Mouse (Mus musculus) left cerebral cortex, postnatal 36 days (tissue): ENCODE measurements around the gene Eya4. TPM values are rescaled to one million over a fixed set of nuclear protein-coding genes. Genes with fewer than 3 reads are reported as not detected.

ENCODE experiments used
- DNase-seq, 2 experiments: peaks; one replicate each; pipeline ENCODE4 v3.0.0; 2021 to 2022; ENCODE audit warnings: low spot score in 2 of 2, mixed read lengths in 1 of 2
- intact Hi-C: fragments of 180-260 bp; cut with DNase I; formaldehyde crosslinking; loops from one replicate; pipeline ENCODE4 v1.15.1; 2025
- total RNA-seq, 2 experiments: library from RNA; stranded (reverse); gene quantifications; 2 replicates each; pipeline ENCODE4 v1.2.3; 2021

Gene Eya4
- total RNA-seq, 2 experiments from 2014 or later, result 3.4 to 5.1 TPM

DNA sequence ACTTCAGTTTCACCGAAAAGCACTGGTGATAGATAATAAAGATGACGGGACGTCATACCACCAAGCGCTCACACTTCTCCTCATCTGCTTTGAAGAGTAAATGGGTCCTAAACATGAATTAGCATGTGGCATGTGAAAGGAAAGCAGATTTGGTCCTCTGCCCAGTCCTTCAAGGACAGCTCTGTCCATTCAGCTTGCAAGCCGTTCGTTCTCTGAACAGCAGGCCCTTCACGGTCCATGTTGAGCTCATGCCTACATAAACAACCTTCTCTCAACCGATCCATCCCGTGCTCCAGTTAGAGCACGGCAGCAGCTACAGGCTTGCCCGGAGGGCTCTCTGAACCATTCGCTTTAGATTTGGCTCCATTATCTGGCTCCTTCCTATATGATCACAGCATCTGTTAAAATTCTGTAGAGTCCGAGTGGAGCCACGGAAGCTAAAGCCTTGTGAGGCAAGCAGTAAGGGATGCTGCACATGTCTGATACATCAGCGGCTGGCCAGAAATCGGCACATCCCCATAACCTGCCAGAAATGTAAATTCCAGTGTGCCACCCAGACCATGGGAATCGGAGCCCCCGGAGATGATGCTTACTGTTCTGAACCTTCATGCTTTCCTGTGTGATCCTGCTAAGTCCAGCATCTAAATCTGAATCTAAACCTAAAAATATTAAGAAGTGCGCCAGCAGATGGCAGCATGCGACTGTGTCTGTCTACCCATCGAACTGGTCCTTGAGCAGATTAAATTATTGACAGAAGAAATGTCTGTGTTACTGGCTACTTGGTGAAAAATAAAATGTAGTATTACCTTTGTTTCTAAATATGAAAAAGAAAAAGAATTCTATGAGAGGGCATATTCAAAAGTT, 264.0 kb downstream of the Eya4 start:
- intact Hi-C loops, result loop anchor here (5.0 to 10.0 kb wide), 2 partner anchors 528 to 691 kb away; no protein-coding TSS in a partner anchor

DNA sequence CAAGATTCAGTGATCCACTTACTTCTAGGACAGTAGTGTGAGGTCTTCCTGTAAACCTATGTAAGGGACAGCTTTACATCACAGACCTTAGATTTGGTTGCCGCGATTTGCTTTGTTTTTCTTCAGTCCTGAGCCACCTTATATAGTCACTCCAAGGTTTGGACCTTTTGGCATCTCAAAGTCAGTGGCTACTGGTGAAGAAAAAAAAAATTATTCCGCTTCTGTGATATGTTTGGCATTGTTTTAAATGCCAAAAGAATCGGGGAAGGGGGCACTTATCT, 269.1 kb downstream of the Eya4 start:
- DNase-seq, result no peak
- intact Hi-C loops, result loop anchor here (1.0 to 10.0 kb wide), 3 partner anchors 303 to 533 kb away; no protein-coding TSS in a partner anchor

More for the DNA sequence above, 264.0 kb downstream of the Eya4 start:
- DNase-seq, result peak; percentile 48 to 65

DNA sequence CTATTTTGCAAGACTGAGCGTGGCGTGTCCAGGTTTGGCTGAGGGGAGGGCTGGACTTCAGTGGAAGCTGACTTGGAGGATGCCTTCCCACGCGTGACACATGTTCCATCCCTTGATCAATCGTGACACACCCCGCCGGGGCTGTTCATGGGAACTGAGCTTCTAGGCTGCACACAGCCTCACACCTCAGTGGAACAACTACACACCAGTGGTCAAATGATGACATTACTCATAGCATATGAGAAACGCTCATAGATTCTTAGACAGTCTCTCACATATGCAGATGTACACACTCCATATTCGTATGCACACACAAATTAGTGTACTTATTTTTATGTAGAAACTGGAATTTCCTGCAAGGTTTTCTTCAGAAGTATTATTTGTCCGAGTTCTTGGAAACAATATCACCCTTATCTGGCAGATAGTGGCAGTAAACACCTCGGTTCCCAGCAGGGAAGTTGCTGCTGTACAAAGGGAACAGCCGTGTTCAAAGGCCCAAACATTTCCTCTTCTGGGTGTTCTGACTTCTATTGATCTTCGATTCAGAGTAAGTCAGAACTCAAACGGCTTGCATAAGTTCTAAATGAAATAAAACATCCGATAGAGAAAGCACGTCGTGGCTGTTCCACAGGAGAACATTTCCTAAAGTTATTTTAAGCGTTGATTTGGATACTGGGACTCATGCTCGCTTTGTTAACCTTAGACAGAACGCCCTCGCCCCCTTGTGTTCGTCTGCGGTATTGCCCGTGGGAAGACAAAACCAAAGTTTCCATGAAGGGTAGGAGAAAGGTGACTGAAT, 269.6 kb downstream of the Eya4 start:
- peak; percentile 67 to 76 for DNase-seq
- intact Hi-C loops, result loop anchor here (1.0 to 10.0 kb wide), 3 partner anchors 303 to 534 kb away; no protein-coding TSS in a partner anchor

DNA sequence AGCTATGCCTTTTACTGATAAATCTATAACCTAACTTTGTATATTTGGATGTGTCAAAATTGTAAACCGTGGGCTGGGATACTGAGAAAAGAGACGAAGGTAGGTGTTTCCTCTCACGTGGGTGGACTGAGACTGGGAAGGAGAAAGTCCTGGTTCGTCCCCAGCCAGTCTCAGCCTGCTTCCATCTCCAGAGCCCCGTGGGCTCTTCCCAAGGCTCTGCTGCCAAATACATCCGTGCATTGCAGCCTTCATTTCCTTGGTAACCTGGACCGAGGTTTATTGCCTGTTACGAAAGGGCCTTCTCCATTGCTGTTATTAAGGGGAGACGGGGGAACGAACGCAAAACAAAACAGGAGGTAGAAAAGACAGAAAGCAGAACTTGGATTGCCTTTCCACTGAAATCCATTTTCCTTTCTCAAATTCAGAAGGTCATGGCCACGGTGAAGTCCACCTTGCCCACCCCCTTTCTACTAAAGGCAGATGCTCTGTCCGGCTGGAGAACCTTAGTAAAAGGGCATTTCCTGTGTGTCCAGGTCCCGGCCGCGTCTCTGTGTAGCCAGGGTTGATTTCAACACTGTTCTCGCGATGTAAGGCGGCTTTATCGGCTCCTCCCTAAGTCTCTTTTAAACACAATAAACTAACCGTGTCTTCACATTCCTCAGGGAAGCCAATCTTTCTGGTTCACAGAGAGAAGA, 273.7 kb downstream of the Eya4 start:
- peak in 1 of 2 experiments; percentile 12 for DNase-seq

DNA sequence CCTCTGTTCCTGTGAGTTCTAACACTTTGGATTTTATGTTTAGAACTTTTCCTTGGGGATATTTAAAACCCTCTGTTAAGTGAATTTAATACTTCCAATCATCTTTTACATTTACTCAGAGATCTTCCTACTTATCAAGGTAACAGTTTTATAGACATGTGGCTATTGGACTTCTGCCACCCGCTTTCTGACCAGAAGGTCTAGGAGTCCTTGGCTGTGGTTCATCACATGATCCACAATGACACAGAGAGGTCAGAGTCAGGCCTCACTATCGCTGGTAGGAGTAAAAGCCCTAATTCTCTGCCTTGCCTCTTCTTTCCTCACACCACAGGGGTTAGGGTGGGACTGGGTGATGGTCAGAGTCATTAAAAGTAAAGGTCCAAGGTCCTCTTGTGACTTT, 277.2 kb downstream of the Eya4 start:
- intact Hi-C loops, result no loop called here
- DNase-seq, result no peak

More for the DNA sequence above, 273.7 kb downstream of the Eya4 start:
- intact Hi-C loops, result no loop called here

DNA sequence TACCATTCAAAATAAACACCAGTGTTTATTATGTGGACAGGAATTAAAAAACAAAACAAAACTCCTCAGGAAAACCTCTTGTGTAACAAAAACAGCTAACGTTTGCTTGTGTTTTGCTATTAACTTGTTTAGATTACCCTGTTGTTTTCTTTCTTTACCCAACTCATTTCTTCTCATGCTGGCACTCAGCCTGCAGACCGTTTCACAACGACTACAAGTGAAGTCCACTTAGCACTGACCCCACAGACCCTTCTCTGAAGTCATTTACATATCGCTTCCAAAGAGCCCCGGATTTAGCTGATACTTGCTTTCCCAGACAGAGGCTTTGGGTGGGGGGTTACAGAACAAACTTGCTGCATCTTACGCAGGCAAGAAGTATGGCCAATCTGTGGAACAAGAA, 286.9 kb downstream of the Eya4 start:
- intact Hi-C loops, result no loop called here

DNA sequence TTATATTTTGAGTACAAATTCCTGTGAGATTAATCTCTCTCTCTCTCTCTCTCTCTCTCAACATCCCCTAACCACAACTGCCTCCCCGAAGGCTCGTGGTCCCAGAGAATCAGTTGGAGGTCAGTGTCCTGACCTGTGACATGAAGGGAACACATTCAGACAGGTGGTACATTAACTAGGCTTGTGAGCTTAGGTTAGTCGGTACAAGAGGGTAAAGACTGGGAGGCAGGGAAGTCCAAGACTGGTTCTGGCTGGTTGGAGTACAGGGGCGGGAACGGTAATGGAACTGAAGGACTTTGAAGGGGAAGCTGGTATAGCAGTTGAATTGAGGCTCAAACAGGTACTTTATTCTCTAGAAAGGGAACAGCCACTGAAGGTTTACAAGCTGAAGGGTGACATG, 287.9 kb downstream of the Eya4 start:
- intact Hi-C loops, result no loop called here
- no peak for DNase-seq

More for the DNA sequence above, 286.9 kb downstream of the Eya4 start:
- DNase-seq, result no peak

DNA sequence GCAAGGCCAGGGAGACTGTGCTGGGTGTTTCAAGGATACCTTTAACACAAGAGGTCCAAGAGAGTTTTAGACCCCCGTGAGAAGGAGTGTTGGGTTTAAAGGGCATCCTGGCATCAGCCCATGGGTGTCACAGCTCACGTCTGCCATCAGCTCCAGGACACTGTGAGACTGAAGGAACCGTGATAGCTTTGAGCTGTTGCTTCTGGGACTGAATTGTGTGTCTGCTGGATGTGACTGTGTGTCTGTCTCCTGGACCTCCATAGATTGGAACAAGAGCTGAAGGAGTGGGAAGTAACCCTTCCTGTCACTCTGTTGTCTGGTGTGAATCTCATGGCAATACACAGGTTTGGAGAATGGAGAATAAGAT, 289.9 kb downstream of the Eya4 start:
- DNase-seq, result no peak
- intact Hi-C loops, result no loop called here

DNA sequence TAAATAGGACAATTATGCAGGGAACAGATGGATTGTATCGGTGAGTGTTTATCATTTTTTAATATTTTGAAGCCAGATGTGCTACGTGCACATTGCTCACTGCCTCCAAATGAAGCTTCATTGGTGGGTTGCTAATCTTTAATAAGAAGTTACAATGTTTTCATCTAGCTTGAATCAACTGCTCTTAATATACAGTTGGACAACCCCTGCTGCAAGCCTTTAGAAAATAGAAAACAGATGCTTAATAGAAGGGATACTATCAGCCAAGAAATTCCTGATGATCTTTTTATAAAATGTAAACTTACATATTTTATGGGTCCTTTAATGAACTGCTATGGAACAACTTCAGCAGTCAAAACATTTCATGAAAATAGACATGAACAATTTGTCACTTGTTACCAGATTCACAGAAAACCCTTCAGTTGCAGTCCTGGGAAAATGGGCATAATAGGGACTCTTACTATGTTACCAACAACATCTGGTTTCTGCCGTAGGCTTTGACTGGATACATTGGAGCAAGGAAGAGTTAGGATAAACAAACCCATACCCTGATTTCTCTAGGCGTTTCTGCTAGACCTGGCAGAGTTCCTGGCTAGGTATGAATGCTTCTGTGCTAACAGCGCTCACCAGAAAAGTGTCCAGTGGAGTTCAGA, 290.4 kb downstream of the Eya4 start:
- no peak for DNase-seq
- intact Hi-C loops, result no loop called here

DNA sequence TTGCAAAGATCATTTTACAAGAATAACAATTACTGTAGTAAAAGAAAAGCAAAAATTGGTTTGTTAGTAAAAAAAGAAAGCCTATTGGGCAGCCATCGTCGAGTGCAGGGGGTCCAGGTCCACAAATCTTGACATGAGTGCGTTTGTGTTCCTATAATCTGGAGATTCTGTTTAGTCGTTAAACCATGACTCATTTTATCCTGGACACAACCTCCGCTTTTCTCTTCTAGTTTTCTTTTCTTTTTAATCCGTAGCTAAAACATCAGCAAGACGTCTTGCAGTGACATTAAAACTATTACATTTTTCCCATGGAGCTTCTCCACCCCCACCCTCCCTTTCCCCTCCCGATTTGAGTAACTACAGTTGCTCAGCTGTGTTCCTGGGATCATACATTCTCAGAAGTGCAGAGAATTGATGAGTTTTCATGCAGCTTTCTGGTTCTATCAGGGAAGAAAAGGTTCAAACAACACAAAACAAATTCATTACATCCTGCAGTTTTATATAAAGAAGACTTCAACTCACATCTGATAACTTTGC, 297.1 kb downstream of the Eya4 start:
- DNase-seq, result no peak
- intact Hi-C loops, result no loop called here
